Mouse (Mus musculus): Measurements from ENCODE around the gene Deaf1. TPM values are rescaled to one million over a fixed set of nuclear protein-coding genes. Genes with fewer than 3 reads are reported as not detected.
A peak's percentile ranks its signal among the peaks of the same experiment; 100 is the strongest.

The Deaf1 gene
- polyA plus RNA-seq, 1 experiment from 2014 or later = 56.2 TPM

DNA sequence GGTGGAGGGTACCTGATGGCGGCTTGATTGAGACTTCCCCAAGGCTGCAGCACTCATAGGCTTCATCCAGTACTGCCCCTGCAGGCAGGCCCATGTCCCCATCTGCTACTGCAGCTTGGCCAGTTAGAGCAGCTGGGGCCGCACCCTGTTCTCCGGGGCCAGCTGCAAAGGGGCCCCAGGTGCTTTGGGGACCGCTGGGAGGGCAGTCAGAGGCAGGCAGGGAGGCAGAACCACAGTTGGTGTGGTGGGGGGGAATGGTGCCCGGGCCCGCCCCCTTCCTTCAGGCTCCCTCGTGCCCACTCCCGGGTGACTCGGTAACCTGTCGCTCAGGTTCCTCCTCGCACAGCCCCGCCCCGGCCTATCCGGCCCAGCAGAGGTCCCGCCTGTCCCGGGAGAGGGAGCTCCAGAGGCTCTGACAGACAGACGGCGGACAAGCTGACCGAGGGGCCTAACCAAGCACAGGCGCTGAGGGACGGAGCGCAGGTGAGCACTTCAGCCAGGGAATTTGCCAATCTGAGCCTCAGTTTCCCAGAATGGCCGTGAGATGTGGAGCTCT is 11.2 kb upstream of the Deaf1 start, which contains the start of gene Eps8l2:
Gene Eps8l2 (plus strand): TSS at position 305 of the 556 bp plus-strand sequence.
- peak within 1 kb of the TSS; percentile 36 for H3K9ac ChIP-seq
- H3K4me2 ChIP-seq = peak within 1 kb of the TSS; percentile 61
- peaks cover 25% of the 10 kb centered on the region for H3K4me1 ChIP-seq
- peak; percentile 69 for ATAC-seq (ENCODE audit: borderline replicate concordance, extremely low read depth, low FRiP score, low TSS enrichment)
- peaks cover 10% of the 10 kb centered on the region; the same call in 1 of the 2 replicates for H3K36me3 ChIP-seq
- 4% methylated on average over 21 of the region's 23 CpGs for WGBS
- H3K27ac ChIP-seq = peak within 1 kb of the TSS; percentile 81
- H3K9me3 ChIP-seq = no peaks in the 10 kb centered on the region
- H3K27me3 ChIP-seq = 0 out of 2 replicates have a peak, but pooled peaks cover 4% of the 10 kb centered on the region
- H3K4me3 ChIP-seq = peak within 1 kb of the TSS; percentile 36

- no peak overlapping the region for H3K4me2 ChIP-seq
- ATAC-seq (ENCODE audit: borderline replicate concordance, extremely low read depth, low FRiP score, low TSS enrichment) = no peak
- no peak overlapping the region; the same call in 1 of the 2 replicates for H3K27ac ChIP-seq
- 55% methylated on average over 3 of the region's 3 CpGs for WGBS
- peaks cover 17% of the 10 kb centered on the region for H3K36me3 ChIP-seq
- H3K27me3 ChIP-seq = 0 out of 2 replicates have a peak, but pooled peaks cover 4% of the 10 kb centered on the region
- H3K9me3 ChIP-seq = no peaks in the 10 kb centered on the region
- no peak overlapping the region for H3K4me3 ChIP-seq
- H3K9ac ChIP-seq = no peak overlapping the region
- H3K4me1 ChIP-seq = peaks cover 25% of the 10 kb centered on the region
Observed at GRCm38 (mm10) chr7:141337716-141338416, 10.4 kb upstream of the Deaf1 start.

DNA sequence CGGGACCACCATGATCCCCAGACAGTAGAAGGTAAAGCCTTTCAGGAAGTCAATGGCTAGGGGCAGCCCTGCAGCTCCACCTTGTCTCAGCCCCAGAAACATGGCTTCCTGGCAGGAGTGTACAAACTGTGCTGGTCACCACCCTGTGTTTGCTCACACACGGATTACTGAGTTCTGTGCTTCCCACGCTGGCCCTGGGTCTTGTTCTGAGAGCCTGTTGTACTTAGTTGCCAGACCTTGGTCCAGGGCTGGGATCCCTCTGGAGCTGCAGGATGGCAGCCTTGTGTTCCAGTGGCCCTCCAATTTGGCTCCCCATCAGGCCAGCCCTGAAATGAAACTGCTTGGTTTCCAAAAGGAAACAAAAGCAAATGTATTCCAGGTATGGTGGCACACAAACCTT is 8.8 kb upstream of the Deaf1 start:
- H3K36me3 ChIP-seq = peaks cover 20% of the 10 kb centered on the region
- no peak overlapping the region for H3K9ac ChIP-seq
- H3K4me2 ChIP-seq = no peak overlapping the region
- H3K4me1 ChIP-seq = peaks cover 25% of the 10 kb centered on the region
- WGBS = 73% methylated on average over 3 of the region's 3 CpGs
- 0 out of 2 replicates have a peak, but pooled peaks cover 4% of the 10 kb centered on the region for H3K27me3 ChIP-seq
- no peak overlapping the region for H3K27ac ChIP-seq
- ATAC-seq (ENCODE audit: borderline replicate concordance, extremely low read depth, low FRiP score, low TSS enrichment) = no peak
- no peaks in the 10 kb centered on the region for H3K9me3 ChIP-seq
- H3K4me3 ChIP-seq = no peak overlapping the region

DNA sequence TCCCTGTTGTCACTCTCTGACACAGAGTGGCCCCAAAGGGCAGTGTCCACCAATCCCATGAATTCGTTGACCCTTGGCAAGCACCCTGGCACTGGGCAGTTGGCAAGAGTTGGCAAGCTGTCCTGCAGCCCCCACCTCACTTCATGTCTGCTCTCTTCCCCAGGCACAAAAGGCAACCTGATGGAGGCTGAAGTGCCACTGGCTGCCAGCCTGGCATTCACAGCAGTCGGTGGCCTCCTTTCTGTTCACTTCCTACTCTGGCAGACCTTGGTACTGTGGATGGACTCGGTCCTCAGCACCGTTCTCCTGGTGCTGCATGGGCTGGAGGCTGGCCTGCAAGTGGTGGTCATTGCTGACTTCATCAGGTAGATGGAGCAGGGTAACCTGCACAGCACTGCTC is 8.2 kb upstream of the Deaf1 start:
- no peaks in the 10 kb centered on the region for H3K9me3 ChIP-seq
- ATAC-seq (ENCODE audit: borderline replicate concordance, extremely low read depth, low FRiP score, low TSS enrichment) = no peak
- H3K9ac ChIP-seq = no peak overlapping the region
- H3K27ac ChIP-seq = no peak overlapping the region
- no peak overlapping the region for H3K4me3 ChIP-seq
- H3K36me3 ChIP-seq = peaks cover 20% of the 10 kb centered on the region
- no peak overlapping the region for H3K4me2 ChIP-seq
- 76% methylated on average over 4 of the region's 4 CpGs for WGBS
- H3K27me3 ChIP-seq = 0 out of 2 replicates have a peak, but pooled peaks cover 4% of the 10 kb centered on the region
- H3K4me1 ChIP-seq = peaks cover 21% of the 10 kb centered on the region

GRCm38 (mm10) chr7:141335044-141335579 is 7.6 kb upstream of the Deaf1 start:
- no peaks in the 10 kb centered on the region for H3K9me3 ChIP-seq
- H3K27me3 ChIP-seq = 0 out of 2 replicates have a peak, but pooled peaks cover 4% of the 10 kb centered on the region
- no peak overlapping the region for H3K4me3 ChIP-seq
- H3K4me2 ChIP-seq = no peak overlapping the region
- peaks cover 15% of the 10 kb centered on the region for H3K4me1 ChIP-seq
- H3K9ac ChIP-seq = no peak overlapping the region
- peaks cover 20% of the 10 kb centered on the region for H3K36me3 ChIP-seq
- WGBS = 84% methylated on average over 2 of the region's 2 CpGs
- H3K27ac ChIP-seq = no peak overlapping the region
- no peak for ATAC-seq (ENCODE audit: borderline replicate concordance, extremely low read depth, low FRiP score, low TSS enrichment)

DNA sequence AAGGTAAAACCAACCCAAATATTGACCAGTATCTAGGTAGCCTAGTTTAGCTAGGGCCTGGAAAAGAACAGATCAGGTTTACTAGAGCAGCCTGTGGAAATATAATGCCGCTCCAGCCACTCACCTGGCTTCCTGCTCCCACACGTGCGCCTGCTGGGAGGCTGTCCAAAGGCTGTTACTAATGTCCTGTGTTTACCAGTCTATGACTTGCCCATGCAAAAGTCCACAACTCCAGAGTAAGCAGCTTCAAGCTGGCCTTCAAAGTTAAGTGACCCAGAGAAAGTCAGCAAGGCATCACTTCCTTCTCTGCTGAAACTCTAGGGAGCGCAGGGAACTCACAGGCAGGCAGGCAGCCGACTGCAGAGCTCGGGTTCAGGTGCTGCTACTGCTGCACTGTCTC is 4.5 kb upstream of the Deaf1 start:
- WGBS = 85% methylated on average over 6 of the region's 6 CpGs
- peaks cover 20% of the 10 kb centered on the region for H3K36me3 ChIP-seq

DNA sequence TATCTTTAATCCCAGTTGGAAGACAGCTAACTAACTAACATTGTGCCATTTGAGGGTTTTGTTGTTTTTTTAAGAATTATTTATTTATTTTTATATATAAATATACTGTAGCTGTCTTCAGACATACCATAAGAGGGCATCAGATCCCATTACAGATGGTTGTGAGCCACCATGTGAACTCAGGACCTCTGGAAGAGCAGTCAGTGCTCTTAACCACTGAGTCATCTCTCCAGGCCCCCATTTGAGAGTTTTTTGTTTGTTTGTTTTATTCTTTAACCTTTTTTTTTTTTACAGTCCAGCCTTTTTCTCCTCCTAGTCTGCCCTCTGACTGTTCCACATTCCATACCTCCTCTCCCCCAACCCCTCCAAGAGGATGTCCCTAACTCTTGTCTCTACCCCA is 3.2 kb upstream of the Deaf1 start:
- Histone ChIP-seq H3K36me3 (peaks cover 20% of the 10 kb centered on the region), H3K4me2 (no peak overlapping the region), H3K27ac (no peak overlapping the region), H3K9ac (no peak overlapping the region), H3K4me3 (no peak overlapping the region), H3K27me3 (no peaks in the 10 kb centered on the region), H3K9me3 (no peaks in the 10 kb centered on the region), H3K4me1 (peaks cover 21% of the 10 kb centered on the region)
- ATAC-seq (ENCODE audit: borderline replicate concordance, extremely low read depth, low FRiP score, low TSS enrichment) = no peak

More for the DNA sequence above, 4.5 kb upstream of the Deaf1 start:
- Histone ChIP-seq H3K4me1 (peaks cover 8% of the 10 kb centered on the region), H3K9me3 (no peaks in the 10 kb centered on the region), H3K4me3 (no peak overlapping the region), H3K27ac (no peak overlapping the region), H3K9ac (no peak overlapping the region), H3K4me2 (no peak overlapping the region), H3K27me3 (no peaks in the 10 kb centered on the region)
- no peak for ATAC-seq (ENCODE audit: borderline replicate concordance, extremely low read depth, low FRiP score, low TSS enrichment)

DNA sequence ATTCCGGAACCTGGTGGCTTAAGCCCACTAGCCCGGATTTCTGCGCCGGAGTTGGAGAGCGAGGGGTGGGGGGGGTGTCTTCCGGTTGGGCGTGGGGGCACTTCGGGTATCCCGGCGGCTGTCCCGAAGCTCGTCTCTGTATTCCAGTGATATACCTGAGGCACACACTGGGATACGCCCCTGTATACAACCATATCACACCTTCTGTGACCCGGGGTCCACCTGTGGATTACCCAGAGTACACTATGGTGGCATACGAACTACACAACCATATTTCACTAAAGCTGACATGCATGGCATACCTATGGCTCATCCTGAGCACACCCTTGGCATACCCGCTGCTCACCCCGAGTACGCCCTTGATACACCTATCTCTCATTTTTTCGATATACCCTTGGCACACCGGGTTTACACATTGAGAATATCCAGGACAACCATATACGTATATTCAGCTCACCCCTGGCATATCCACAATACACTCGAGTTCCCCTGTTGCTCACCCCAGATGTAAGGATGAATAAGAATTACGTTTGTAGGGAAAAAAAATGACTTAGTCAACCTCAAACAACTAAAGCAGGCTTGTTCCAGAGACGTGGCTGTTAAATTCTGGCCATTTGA is 992 bp upstream of the Deaf1 start:
- H3K4me1 ChIP-seq = peaks cover 28% of the 10 kb centered on the region
- peaks cover 9% of the 10 kb centered on the region for H3K36me3 ChIP-seq
- H3K27ac ChIP-seq = peak overlapping the region; percentile 100
- H3K9ac ChIP-seq = peak overlapping the region; percentile 94
- WGBS = 11% methylated on average over 24 of the region's 24 CpGs
- H3K4me3 ChIP-seq = peak overlapping the region; percentile 64
- H3K27me3 ChIP-seq = no peaks in the 10 kb centered on the region
- peak overlapping the region; percentile 93 for H3K4me2 ChIP-seq
- no peaks in the 10 kb centered on the region for H3K9me3 ChIP-seq
- peak; percentile 7 for ATAC-seq (ENCODE audit: borderline replicate concordance, extremely low read depth, low FRiP score, low TSS enrichment)

DNA sequence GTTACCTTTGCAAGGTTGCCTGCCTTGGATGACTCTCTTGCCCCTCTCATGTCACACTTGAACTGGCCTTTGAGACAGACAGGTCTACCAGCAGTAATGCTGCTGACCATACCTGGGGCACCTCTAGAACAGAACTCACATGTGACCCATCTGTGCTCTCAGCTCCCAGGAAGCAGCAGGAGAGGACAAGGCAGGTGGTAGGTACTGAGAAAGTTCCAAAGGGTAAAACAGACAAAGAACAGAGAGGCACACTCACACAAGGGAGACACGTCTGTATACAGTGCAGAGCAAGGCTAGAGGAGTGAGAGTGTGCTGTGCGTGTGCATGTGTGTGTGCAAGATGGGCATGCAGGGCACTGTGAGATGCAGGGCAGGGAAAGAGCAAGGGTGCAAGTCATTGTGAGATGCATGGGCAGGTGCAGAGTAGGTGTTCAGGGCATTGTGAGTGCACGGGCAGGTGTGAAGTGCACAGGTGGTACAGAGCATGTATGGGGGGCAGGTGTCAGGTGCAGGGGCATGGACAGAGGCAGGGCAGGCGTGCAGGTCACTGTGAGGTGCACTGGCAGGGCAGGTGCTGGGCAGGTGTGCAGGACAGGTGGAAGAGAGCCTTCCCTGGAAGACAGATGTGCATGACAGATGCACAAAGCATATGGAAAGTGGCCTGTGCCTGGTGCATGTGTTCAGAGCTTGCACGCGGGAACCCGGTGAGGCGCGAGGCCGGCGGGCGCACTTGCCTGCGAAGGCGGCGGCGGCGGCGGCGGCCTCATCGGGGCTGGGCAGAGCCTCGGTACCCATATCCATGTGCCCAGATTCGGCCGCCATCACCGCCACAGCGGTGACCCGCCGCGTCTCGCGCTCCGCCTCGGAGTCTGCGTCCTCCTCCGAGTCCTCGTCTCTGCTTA is 694 bp downstream of the Deaf1 start:
- H3K36me3 ChIP-seq = peaks cover 16% of the 10 kb centered on the region
- peak overlapping the region; percentile 64 for H3K4me3 ChIP-seq
- peak overlapping the region; percentile 94 for H3K9ac ChIP-seq
- 4% methylated on average over 35 of the region's 35 CpGs for WGBS
- H3K27ac ChIP-seq = peak overlapping the region; percentile 100
- ATAC-seq (ENCODE audit: borderline replicate concordance, extremely low read depth, low FRiP score, low TSS enrichment) = peak; percentile 9
- H3K9me3 ChIP-seq = no peaks in the 10 kb centered on the region
- peaks cover 28% of the 10 kb centered on the region for H3K4me1 ChIP-seq
- H3K4me2 ChIP-seq = peak overlapping the region; percentile 93
- no peaks in the 10 kb centered on the region for H3K27me3 ChIP-seq

GRCm38 (mm10) chr7:141324686-141325085 is 2.8 kb downstream of the Deaf1 start:
- no peak overlapping the region for H3K4me2 ChIP-seq
- H3K9ac ChIP-seq = no peak overlapping the region
- H3K36me3 ChIP-seq = peaks cover 33% of the 10 kb centered on the region
- WGBS = 78% methylated on average over 1 of the region's 1 CpGs
- H3K4me1 ChIP-seq = peaks cover 28% of the 10 kb centered on the region
- H3K27me3 ChIP-seq = no peaks in the 10 kb centered on the region
- no peak overlapping the region for H3K4me3 ChIP-seq
- no peaks in the 10 kb centered on the region for H3K9me3 ChIP-seq
- no peak for ATAC-seq (ENCODE audit: borderline replicate concordance, extremely low read depth, low FRiP score, low TSS enrichment)
- H3K27ac ChIP-seq = no peak overlapping the region

- Histone ChIP-seq H3K27me3 (no peaks in the 10 kb centered on the region), H3K9me3 (no peaks in the 10 kb centered on the region), H3K4me3 (no peak overlapping the region), H3K4me2 (no peak overlapping the region), H3K9ac (no peak overlapping the region), H3K36me3 (peaks cover 77% of the 10 kb centered on the region), H3K27ac (no peak overlapping the region), H3K4me1 (0 out of 2 replicates have a peak, but pooled peaks cover under 1% of the 10 kb centered on the region)
- no peak for ATAC-seq (ENCODE audit: borderline replicate concordance, extremely low read depth, low FRiP score, low TSS enrichment)
- WGBS = 75% methylated on average over 2 of the region's 2 CpGs
Observed at GRCm38 (mm10) chr7:141319446-141319845, 8.0 kb downstream of the Deaf1 start.

Data from lung, embryonic 15.5 days (tissue).